In the genomic region with DNA sequence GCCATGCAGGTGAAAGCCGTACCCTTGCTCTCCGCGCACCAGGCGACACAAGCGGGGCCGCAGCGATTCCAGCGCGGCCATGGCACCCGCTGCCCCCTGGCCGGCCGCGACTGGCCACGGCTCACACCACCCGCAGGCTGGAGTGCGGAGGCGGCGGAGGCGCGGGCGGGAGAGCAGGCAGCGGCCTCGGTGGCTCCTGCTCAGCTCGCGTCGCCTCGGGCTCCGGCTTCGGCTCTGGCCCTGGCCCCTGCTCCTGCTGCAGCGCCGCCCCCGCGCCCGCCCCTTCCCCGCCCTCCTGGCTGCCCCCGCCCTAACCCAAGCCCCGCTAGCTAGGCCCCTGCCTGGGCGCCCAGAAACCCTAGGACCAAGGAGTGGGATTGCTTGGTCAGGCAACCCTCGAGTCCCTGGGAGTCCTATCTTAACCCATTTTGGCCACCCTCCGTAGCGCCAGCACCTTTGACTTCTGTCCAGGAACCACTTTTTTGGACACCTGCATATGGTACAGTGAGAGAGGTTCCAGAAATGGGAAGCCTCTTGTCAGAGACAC, we compare ENCODE assay signal across 8 mouse cellular contexts. TPM values are rescaled to one million over a fixed set of nuclear protein-coding genes. Genes with fewer than 3 reads are reported as not detected.
A peak's percentile ranks its signal among the peaks of the same experiment; 100 is the strongest.
DNase-seq lines count a peak whose midpoint lies in the region; ATAC-seq lines count a peak whose summit lies in the region.

A gene (minus strand): TSS at position 258 of the 547 bp plus-strand sequence.

- H3K9me3 ChIP-seq in kidney, embryonic 16.5 days (ENCODE audit: low read length) = no peaks in the 10 kb centered on the region
- H3K9me3 ChIP-seq in liver, embryonic 16.5 days (replicated peaks; ENCODE audit: control insufficient read depth, low read length) = no peaks in the 10 kb centered on the region
- no peaks in the 10 kb centered on the region for H3K9me3 ChIP-seq in neural tube, embryonic 15.5 days (replicated peaks)

- H3K36me3 ChIP-seq in kidney, embryonic 16.5 days (ENCODE audit: insufficient read depth, low read length) = no peaks in the 10 kb centered on the region; the same call in 1 of the 2 replicates
- H3K36me3 ChIP-seq in liver, embryonic 16.5 days (ENCODE audit: control insufficient read depth, insufficient read depth) = no peaks in the 10 kb centered on the region
- H3K36me3 ChIP-seq in neural tube, embryonic 15.5 days = no peaks in the 10 kb centered on the region

- DNase-seq in 3T3-L1 (ENCODE audit: low read depth, low spot score) = peak; percentile 25
- peak; percentile 67 for DNase-seq in R1 (ENCODE audit: low read depth, low spot score)
- peak; percentile 83 for DNase-seq in embryo, embryonic 11 days
- peak; percentile 60 to 67 for DNase-seq in heart, adult 9 months (ENCODE audit: low spot score in 2 of 2)
- no peak for DNase-seq in c-Kit-positive CD71-positive TER-119-positive erythroid progenitor cells, embryonic 14.5 days (ENCODE audit: low spot score)

- H3K4me1 ChIP-seq in kidney, embryonic 16.5 days (ENCODE audit: insufficient read depth, low read length) = peaks cover 28% of the 10 kb centered on the region
- H3K4me1 ChIP-seq in liver, embryonic 16.5 days (ENCODE audit: control insufficient read depth, low read depth, low read length) = peaks cover 7% of the 10 kb centered on the region
- peaks cover 30% of the 10 kb centered on the region for H3K4me1 ChIP-seq in neural tube, embryonic 15.5 days

- no peaks in the 10 kb centered on the region for H3K27me3 ChIP-seq in kidney, embryonic 16.5 days (ENCODE audit: insufficient read depth, low read length)
- H3K27me3 ChIP-seq in liver, embryonic 16.5 days (ENCODE audit: control insufficient read depth, insufficient read depth, low read depth, low read length) = peaks cover 38% of the 10 kb centered on the region
- peaks cover 15% of the 10 kb centered on the region for H3K27me3 ChIP-seq in neural tube, embryonic 15.5 days (replicated peaks)

- peak; percentile 74 for ATAC-seq in kidney, embryonic 16.5 days (ENCODE audit: low FRiP score, low TSS enrichment)
- ATAC-seq in liver, embryonic 16.5 days (ENCODE audit: low read depth) = peak; percentile 68
- ATAC-seq in neural tube, embryonic 15.5 days (ENCODE audit: low FRiP score) = peak; percentile 82

- H3K27ac ChIP-seq in kidney, embryonic 16.5 days (ENCODE audit: low read length) = peak within 1 kb of the TSS; percentile 83
- no peak within 1 kb of the TSS for H3K27ac ChIP-seq in liver, embryonic 16.5 days (ENCODE audit: low read length)
- H3K27ac ChIP-seq in neural tube, embryonic 15.5 days (replicated peaks) = peak within 1 kb of the TSS; percentile 84

- peak within 1 kb of the TSS; percentile 97 for H3K4me2 ChIP-seq in kidney, embryonic 16.5 days (replicated peaks; ENCODE audit: low read depth, low read length)
- peak within 1 kb of the TSS; percentile 70 for H3K4me2 ChIP-seq in liver, embryonic 16.5 days (ENCODE audit: low read depth, low read length)
- peak within 1 kb of the TSS; percentile 95 for H3K4me2 ChIP-seq in neural tube, embryonic 15.5 days

- peak within 1 kb of the TSS; percentile 73 for H3K4me3 ChIP-seq in kidney, embryonic 16.5 days (ENCODE audit: low read length)
- H3K4me3 ChIP-seq in liver, embryonic 16.5 days (ENCODE audit: low read depth, low read length) = peak within 1 kb of the TSS; percentile 64
- peak within 1 kb of the TSS; percentile 84 for H3K4me3 ChIP-seq in neural tube, embryonic 15.5 days (replicated peaks)

- WGBS in kidney, embryonic 16.5 days = 0% methylated on average over 19 of the region's 41 CpGs
- under 1% methylated on average over 35 of the region's 41 CpGs for WGBS in liver, embryonic 16.5 days (ENCODE audit: insufficient replicate concordance)
- WGBS in neural tube, embryonic 15.5 days = 1% methylated on average over 39 of the region's 41 CpGs

- H3K9ac ChIP-seq in kidney, embryonic 16.5 days (replicated peaks; ENCODE audit: low read length) = peak within 1 kb of the TSS; percentile 83
- H3K9ac ChIP-seq in liver, embryonic 16.5 days (ENCODE audit: low read depth, low read length) = peak within 1 kb of the TSS; percentile 62
- peak within 1 kb of the TSS; percentile 98 for H3K9ac ChIP-seq in neural tube, embryonic 15.5 days (replicated peaks)

RNA-seq across cellular contexts. Expression of the gene that starts here (rescaled TPM):
- 116 and 120 TPM in 2 replicates for polyA plus RNA-seq in kidney, embryonic 16.5 days (2015; fragmentation: Nextera tagmentation; extraction: Ambion mirVana)
- 9.8 and 11.8 TPM in 2 replicates for polyA plus RNA-seq in liver, embryonic 16.5 days (2015; fragmentation: Nextera tagmentation; extraction: Ambion mirVana)
- polyA plus RNA-seq in neural tube, embryonic 15.5 days (2015; fragmentation: Nextera tagmentation; extraction: Ambion mirVana) = 60.2 and 65.7 TPM in 2 replicates
